Mouse (Mus musculus): Measurements from ENCODE around the gene Exd1. TPM values are rescaled to one million over a fixed set of nuclear protein-coding genes. Genes with fewer than 3 reads are reported as not detected.

Exd1 gene
- under 1 TPM; 0.14 to 0.20 TPM for total RNA-seq (2021)
- long read RNA-seq, experiment 1 = 0 reads
- long read RNA-seq, experiment 2, partial matches to known transcripts = 1 of 1 reads
- long read RNA-seq, experiment 2, other reads (novel, unspliced or antisense) = 0 of 1 reads

GRCm38 (mm10) chr2:119547522-119548370 is at the start of gene Exd1, which contains the start of gene Chp1:
Gene Exd1 (minus strand): TSS chr2:119547627.
Gene Chp1 (plus strand): TSS chr2:119547697.
- DNase-seq = peak; percentile 99

DNA sequence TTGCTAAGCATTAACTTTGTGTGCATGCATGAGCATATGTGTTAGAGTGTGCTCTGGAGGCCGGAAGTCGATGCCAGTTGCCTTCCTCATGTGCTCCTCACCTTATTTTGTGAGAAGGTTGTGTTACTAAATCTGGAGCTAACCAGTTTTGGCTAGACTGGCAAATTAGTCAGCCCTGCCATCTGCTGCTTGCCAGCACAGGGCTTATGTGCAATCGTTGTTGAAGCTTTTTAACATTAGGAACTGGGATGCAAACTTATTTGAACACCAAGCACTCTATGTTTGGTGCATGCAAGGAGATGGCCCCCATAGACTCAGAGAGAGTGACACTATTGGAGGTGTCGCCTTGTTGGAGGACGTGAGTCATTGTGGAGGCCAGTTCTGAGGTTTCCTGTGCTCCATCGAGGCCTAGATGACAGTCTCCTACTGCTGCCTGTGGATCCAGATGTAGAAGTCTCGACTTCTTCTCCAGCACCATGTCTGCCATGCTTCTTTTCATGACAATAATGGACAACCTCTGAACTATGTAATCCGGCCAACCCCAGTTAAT is 49.4 kb upstream of the Exd1 start:
- no peak for DNase-seq

DNA sequence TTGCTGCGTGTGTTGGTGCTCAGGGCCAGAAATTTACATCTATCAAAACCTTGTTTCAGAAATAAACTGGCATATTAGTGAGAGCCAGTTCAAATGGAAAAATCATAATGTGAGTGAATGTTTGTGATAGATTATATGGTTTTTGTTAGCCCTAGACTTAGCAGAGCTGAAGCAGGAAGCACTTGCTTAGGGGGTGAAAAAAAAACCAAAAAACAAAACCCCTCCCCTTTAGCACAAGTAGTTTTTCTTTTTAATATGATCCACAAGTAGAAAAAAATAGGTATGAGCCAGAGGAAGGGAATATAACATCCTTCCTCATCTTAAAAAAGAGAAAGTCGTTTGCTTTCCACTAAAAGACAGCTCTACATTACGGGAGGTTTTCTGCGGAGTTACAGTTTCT is 47.9 kb upstream of the Exd1 start:
- DNase-seq = no peak

GRCm38 (mm10) chr2:119594113-119594981 is 46.9 kb upstream of the Exd1 start:
- peak; percentile 97 for DNase-seq

GRCm38 (mm10) chr2:119593765-119594112 is 46.3 kb upstream of the Exd1 start:
- DNase-seq = no peak

DNA sequence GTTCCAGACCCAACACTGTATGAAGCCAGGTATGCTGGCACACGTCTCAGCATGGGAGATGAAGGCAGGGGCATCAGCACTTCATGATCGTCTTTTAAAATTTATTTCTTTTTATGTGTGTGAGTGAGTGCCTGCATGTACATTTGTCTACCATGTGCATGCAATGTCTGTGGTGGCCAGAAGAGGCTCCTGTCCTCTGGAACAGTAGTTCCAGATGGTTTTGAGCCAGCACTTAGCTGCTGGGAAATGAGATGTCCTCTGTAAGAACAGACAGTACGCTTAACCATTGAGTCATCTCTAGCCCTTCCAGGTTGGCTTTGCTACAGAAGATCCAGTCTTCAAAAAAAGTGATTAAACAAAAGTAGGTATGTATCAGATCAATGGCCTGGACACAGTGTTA is 43.8 kb upstream of the Exd1 start:
- no peak for DNase-seq

- DNase-seq = peak; percentile 62
Measured at GRCm38 (mm10) chr2:119587383-119587782, 40.0 kb upstream of the Exd1 start.

DNA sequence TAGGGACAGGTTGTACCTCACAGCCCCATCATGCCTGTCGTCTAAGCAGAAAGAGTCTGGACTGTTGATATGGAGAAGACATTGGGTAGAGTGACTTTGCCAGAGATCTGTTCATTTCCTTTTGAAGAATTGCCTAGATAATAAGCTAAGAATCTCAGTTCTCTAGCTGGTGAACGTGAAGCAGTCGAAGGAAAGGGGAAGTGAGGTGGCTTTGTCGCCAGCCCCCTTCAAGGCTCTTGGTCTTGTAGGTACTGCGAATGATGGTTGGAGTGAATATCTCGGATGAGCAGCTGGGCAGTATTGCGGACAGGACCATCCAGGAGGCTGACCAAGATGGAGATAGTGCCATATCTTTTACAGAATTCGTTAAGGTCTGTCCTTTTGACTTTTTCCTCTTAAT is 36.9 kb upstream of the Exd1 start:
- DNase-seq = no peak

GRCm38 (mm10) chr2:119583439-119583838 is 36.0 kb upstream of the Exd1 start:
- DNase-seq = no peak

DNA sequence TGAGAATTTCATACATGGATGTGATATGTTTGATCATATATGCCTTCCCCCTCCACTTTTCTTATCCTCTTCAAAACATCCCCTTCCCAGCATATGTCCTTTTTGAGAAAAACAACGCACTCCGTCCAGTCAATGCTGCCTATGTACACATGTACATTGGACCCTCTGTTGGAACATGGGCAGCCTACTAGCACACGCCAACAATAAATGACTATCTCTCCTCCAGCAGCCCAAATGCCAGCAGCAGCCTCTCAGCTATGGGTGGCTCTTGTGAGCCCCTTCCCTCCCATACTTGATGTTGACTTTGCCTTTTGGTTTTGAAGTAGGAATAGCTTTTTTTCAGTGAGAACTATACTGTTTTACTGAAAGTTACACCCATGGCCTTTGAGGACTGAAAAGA is 34.1 kb upstream of the Exd1 start:
- no peak for DNase-seq

DNA sequence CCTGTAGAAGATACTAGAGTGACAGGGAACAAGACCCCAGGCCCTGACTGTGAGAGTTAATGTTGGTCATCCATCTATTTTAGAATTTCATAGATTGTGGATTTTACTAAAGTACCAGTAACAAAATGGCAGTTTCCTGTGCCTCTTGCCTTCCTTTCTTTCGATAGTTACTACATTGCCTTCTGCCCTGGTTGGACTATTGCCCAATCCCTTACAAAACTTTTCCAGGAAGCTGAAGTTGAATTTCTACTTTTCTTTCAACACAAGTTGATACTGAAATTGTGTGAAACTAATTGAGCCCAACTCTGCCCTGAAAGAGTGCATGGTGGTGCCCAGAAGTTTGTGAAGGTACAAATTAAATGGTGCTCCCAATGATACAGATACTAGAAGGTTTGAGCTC is 25.0 kb upstream of the Exd1 start:
- no peak for DNase-seq

DNA sequence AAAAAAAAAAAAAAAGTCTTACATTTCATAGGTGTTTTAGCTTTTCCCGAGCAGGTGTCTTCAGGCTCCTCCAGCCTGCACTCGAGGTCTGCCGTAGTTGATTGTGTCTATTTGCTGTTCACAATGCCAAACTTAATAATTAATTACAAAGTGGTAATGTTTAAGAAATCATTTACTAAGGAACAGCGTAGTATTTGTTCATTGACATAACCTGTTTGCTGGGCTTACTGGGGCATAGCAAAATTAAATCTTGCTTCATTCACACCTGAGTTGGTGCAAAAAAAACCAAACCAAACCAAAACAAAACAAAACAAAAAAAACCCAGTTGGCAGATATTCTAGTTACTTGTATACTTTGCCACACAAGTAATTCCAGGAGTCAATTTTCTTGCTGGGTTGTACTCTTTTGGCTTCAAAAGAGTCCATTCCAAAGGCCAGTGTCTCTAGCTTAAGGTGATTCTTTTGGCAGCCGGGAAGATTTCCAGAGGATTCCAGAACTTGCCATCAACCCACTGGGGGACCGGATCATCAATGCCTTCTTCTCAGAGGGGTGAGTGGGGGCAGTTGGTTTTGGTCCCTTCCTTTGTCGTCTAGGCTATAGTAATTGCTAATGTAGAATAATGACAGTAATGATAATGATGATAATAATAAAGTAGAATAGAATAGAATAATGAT is 18.9 kb upstream of the Exd1 start:
- DNase-seq = no peak

GRCm38 (mm10) chr2:119565284-119565683 is 17.9 kb upstream of the Exd1 start:
- no peak for DNase-seq

DNA sequence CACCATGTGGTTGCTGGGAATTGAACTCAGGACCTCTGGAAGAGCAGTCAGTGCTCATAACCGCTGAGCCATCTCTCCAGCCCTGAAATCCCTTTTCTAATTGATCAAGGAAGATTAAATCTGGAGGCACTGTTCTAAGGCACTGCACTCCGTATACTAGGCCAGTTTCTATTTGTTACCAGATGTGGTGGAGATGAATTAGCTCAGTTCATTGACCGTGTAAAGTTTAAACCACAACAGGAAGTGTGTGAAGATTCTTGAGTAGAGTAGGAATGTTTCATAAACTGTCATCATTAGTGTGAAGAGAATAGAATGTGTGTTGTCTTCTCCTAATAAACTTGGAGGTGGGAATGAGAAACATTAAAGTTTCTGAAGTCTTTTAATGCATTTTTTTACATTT is 14.4 kb upstream of the Exd1 start:
- no peak for DNase-seq

DNA sequence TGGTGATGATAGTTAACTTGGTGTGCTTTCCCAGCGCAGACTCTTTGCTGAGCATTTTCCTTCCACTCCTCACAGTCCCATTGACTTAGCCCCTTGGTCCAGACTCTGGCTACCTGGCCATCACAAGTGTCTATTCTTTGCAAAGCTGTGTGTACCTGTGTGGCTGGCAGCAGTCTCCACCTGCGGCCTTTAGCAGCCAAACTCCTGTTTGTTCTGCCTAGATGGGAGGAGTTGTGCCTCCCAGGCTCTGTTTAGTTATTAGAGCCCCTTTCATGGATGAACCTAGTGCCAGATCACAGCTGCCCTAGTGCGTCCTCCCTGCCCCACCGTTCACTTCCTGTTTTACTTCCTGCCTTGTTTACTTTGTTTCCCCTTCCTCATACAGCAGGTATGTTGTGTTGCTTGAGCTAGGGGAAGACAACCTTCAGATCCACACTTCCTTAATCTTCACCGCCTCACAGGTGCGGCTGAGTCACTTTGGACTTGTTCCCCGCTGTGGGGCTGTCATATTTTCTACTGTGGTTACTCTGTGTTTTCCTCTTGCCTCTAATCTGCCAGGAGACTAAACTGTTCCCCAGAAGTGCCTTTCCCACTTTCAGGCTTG is 11.4 kb upstream of the Exd1 start:
- DNase-seq = no peak

DNA sequence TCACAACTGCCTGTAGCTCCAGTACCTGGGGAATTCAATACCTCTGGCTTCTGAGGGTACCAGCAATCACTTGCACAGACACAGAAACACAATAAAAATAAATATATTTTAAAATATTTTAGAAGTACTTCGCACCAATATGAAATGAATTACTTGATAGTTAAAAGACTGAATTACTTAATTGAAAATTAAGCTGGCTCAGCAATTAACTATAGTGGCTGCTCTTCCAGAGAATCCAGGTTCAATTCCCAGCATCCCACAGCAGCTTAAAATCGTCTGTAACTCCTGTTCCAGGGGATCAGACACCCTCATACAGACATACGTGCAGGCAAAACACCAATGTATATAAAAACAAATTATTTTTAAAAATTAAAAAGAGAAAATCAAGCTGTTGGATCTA is 10.6 kb upstream of the Exd1 start:
- DNase-seq = no peak

DNA sequence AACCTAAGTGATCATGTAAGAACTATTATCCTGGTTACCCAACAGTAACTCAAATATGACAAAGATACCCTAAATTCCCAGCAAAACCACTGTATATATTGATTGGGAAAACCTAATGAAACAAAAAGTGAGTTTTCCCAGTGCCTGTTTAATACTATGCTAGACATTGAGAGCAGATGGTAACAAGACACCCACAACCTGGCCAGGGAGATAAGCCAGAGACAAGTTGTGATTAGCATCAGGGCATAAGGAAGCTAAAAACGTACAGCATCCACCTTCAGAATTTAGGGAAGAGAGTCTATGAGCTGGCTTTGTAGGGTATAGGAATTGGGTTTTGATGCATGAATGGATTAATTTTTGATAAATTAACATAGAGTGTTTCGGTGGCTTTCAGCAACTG is 2.3 kb upstream of the Exd1 start:
- no peak for DNase-seq

- DNase-seq = no peak
Measured at GRCm38 (mm10) chr2:119548691-119549090, 1.3 kb upstream of the Exd1 start.

GRCm38 (mm10) chr2:119548371-119548660 is 889 bp upstream of the Exd1 start:
- DNase-seq = no peak

- peak; percentile 82 for DNase-seq
Measured at GRCm38 (mm10) chr2:119546848-119547521, 442 bp downstream of the Exd1 start.

- no peak for DNase-seq
Measured at GRCm38 (mm10) chr2:119543656-119544055, 3.8 kb downstream of the Exd1 start.

All from gastrocnemius, postnatal 10 days (tissue).